Comparison of ENCODE assay signal across 11 mouse cellular contexts in the genomic region with DNA sequence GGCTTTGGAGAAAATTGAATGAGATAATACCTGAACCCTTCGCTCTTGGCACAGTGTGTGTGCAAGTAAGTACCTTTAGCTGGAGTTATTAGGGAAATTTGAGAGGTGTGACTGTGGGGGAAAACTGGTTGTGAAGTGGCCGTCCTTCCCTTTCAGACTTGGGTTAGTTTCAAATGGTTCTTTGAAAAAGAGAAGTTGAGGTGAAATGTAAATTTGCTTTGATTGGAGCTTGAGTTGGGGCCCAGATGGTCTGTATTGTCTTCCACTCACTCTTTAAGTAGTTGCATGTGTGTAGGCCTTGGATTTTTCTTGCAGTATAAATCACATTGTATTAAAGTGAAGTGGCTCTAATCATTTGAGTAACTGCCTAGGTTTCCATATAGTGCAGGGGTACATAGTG. TPM values are rescaled to one million over a fixed set of nuclear protein-coding genes. Genes with fewer than 3 reads are reported as not detected.
DNase-seq lines count a peak whose midpoint lies in the region; ATAC-seq and TF ChIP-seq lines count a peak whose summit lies in the region.
"Had no signal": no experiment of that assay in that cellular context is flagged by ENCODE, and none has a peak within 500 bp of the region (broad histone marks: within the 10 kb centered on the region; RNA-seq: fewer than 3 reads in every experiment).

No protein-coding gene starts in this region.

- H3K4me1 ChIP-seq in heart, embryonic 14.5 days (ENCODE audit: control insufficient read depth in 2 of 2, insufficient read depth in 2 of 2, low read length in 2 of 2), result peaks cover 4 to 25% of the 10 kb centered on the region in 2 experiments; a peak in 3 of 4 replicates
- peaks cover 22% of the 10 kb centered on the region for H3K4me1 ChIP-seq in stomach, embryonic 15.5 days
- no peaks in the 10 kb centered on the region; the same call in 1 of the 2 replicates for H3K4me1 ChIP-seq in stomach, postnatal 0 days (replicated peaks; ENCODE audit: control insufficient read depth, insufficient read depth)
- peaks cover 27% of the 10 kb centered on the region for H3K4me1 ChIP-seq in hindbrain, embryonic 16.5 days (ENCODE audit: control insufficient read depth, insufficient read depth, low read depth, low read length)

- WGBS in heart, embryonic 14.5 days, result 88% methylated on average over 2 of the region's 2 CpGs
- 76% methylated on average over 2 of the region's 2 CpGs for WGBS in stomach, embryonic 15.5 days
- 73% methylated on average over 2 of the region's 2 CpGs for WGBS in stomach, postnatal 0 days
- WGBS in hindbrain, embryonic 16.5 days, result 82% methylated on average over 2 of the region's 2 CpGs

- ATAC-seq in heart, embryonic 14.5 days (ENCODE audit: insufficient number of reproducible peaks, insufficient read depth, low FRiP score, low read depth), result no peak
- ATAC-seq in stomach, embryonic 15.5 days (ENCODE audit: insufficient read depth, low FRiP score, low read depth), result no peak
- ATAC-seq in stomach, postnatal 0 days (ENCODE audit: low FRiP score, low TSS enrichment), result no peak
- no peak for ATAC-seq in hindbrain, embryonic 16.5 days

- no peak for TF ChIP-seq CTCF in stomach, postnatal 0 days (IDR thresholded peaks at IDR 0.05; ENCODE audit: low read depth)

- H3K4me2 ChIP-seq in heart, embryonic 14.5 days (ENCODE audit: low read length), result 0 out of 2 replicates have a peak overlapping the region, but pooled peaks have one; percentile 10
- H3K4me2 ChIP-seq in stomach, embryonic 15.5 days, result peak overlapping the region; percentile 21; the same call in 1 of the 2 replicates
- no peak overlapping the region for H3K4me2 ChIP-seq in stomach, postnatal 0 days (replicated peaks; ENCODE audit: low read depth)
- peak overlapping the region; percentile 88 for H3K4me2 ChIP-seq in hindbrain, embryonic 16.5 days (ENCODE audit: low read length)

- DNase-seq in heart, adult 8-10 months (ENCODE audit: low spot score), result no peak
- no peak for DNase-seq in stomach, postnatal 0 days (ENCODE audit: low spot score)
- peak; percentile 62 for DNase-seq in splenic B cell, adult 2 months (ENCODE audit: low read depth, low spot score)
- DNase-seq in thymus, postnatal 10 days (ENCODE audit: low spot score in 2 of 2), result no peak
- DNase-seq in kidney, postnatal 14 days, result no peak
- DNase-seq: cerebellum, adult 11 months; lung, postnatal 4 days had no signal

- no peak overlapping the region for H3K4me3 ChIP-seq in heart, embryonic 14.5 days (ENCODE audit: control insufficient read depth in 1 of 2, insufficient read depth in 1 of 2, low read depth in 1 of 2, low read length in 2 of 2)
- H3K4me3 ChIP-seq in stomach, embryonic 15.5 days (replicated peaks), result no peak overlapping the region
- H3K4me3 ChIP-seq in stomach, postnatal 0 days (ENCODE audit: low read depth, low read length), result no peak overlapping the region
- no peak overlapping the region for H3K4me3 ChIP-seq in hindbrain, embryonic 16.5 days (ENCODE audit: low read length)

- no peaks in the 10 kb centered on the region for H3K27me3 ChIP-seq in heart, embryonic 14.5 days (ENCODE audit: control insufficient read depth, insufficient read depth, low read length)
- no peaks in the 10 kb centered on the region for H3K27me3 ChIP-seq in stomach, embryonic 15.5 days (replicated peaks)
- no peaks in the 10 kb centered on the region for H3K27me3 ChIP-seq in stomach, postnatal 0 days (ENCODE audit: control insufficient read depth, insufficient read depth, low read length)
- no peaks in the 10 kb centered on the region for H3K27me3 ChIP-seq in hindbrain, embryonic 16.5 days (replicated peaks; ENCODE audit: control insufficient read depth, insufficient read depth, low read length)
- no peaks in the 10 kb centered on the region for H3K27me3 ChIP-seq in splenic B cell, adult 2 months (ENCODE audit: control insufficient read depth, insufficient read depth, low read length, poor library complexity, severe bottlenecking)

- H3K9ac ChIP-seq in heart, embryonic 14.5 days (ENCODE audit: low read length), result no peak overlapping the region
- no peak overlapping the region for H3K9ac ChIP-seq in stomach, embryonic 15.5 days
- H3K9ac ChIP-seq in stomach, postnatal 0 days (ENCODE audit: low read length), result no peak overlapping the region
- no peak overlapping the region for H3K9ac ChIP-seq in hindbrain, embryonic 16.5 days (ENCODE audit: low read depth, low read length)

- TF ChIP-seq EP300 in stomach, postnatal 0 days (optimal IDR thresholded peaks at IDR 0.05), result no peak

- peaks cover 7% of the 10 kb centered on the region; the same call in 1 of the 2 replicates for H3K36me3 ChIP-seq in heart, embryonic 14.5 days (ENCODE audit: control insufficient read depth, insufficient read depth, low read length)
- H3K36me3 ChIP-seq in stomach, embryonic 15.5 days, result no peaks in the 10 kb centered on the region
- H3K36me3 ChIP-seq in stomach, postnatal 0 days (ENCODE audit: control insufficient read depth, insufficient read depth, low read length), result no peaks in the 10 kb centered on the region
- no peaks in the 10 kb centered on the region for H3K36me3 ChIP-seq in hindbrain, embryonic 16.5 days (ENCODE audit: control insufficient read depth, insufficient read depth, low read length)
- H3K36me3 ChIP-seq in splenic B cell, adult 2 months (ENCODE audit: control insufficient read depth, insufficient read depth, low read length, poor library complexity, severe bottlenecking), result no peaks in the 10 kb centered on the region

- no peak overlapping the region for H3K27ac ChIP-seq in heart, embryonic 14.5 days (replicated peaks in 1 of 2; ENCODE audit: control insufficient read depth in 1 of 2, insufficient read depth in 1 of 2, low read depth in 2 of 2, low read length in 2 of 2)
- H3K27ac ChIP-seq in stomach, embryonic 15.5 days, result no peak overlapping the region
- H3K27ac ChIP-seq in stomach, postnatal 0 days (replicated peaks), result no peak overlapping the region
- no peak overlapping the region for H3K27ac ChIP-seq in hindbrain, embryonic 16.5 days (ENCODE audit: low read depth, low read length)

- H3K9me3 ChIP-seq in heart, embryonic 14.5 days (ENCODE audit: control insufficient read depth, low read length), result no peaks in the 10 kb centered on the region
- H3K9me3 ChIP-seq in stomach, embryonic 15.5 days, result no peaks in the 10 kb centered on the region
- H3K9me3 ChIP-seq in stomach, postnatal 0 days (ENCODE audit: control insufficient read depth, low read length), result no peaks in the 10 kb centered on the region
- no peaks in the 10 kb centered on the region for H3K9me3 ChIP-seq in hindbrain, embryonic 16.5 days (ENCODE audit: control insufficient read depth, low read length)

RNA-seq across cellular contexts. Expression of gene Setd2, which starts 2.7 kb away (rescaled TPM):
- 32.7 and 35.6 TPM in 2 replicates for polyA plus RNA-seq in heart, embryonic 14.5 days (2014; fragmentation: Nextera tagmentation; extraction: Ambion mirVana)
- 10 to 100 TPM; 32.6 to 44.5 (median 36.5) TPM for total RNA-seq in heart, adult 8-10 months (2022)
- 31.1 and 31.9 TPM in 2 replicates for polyA plus RNA-seq in stomach, embryonic 15.5 days (2015; fragmentation: Nextera tagmentation; extraction: Ambion mirVana)
- polyA plus RNA-seq in stomach, postnatal 0 days (2015; fragmentation: Nextera tagmentation; extraction: Ambion mirVana), result 13.1 and 14.0 TPM in 2 replicates
- polyA plus RNA-seq in hindbrain, embryonic 16.5 days (2015; fragmentation: Nextera tagmentation; extraction: Ambion mirVana), result 28.0 and 28.8 TPM in 2 replicates

RNA-seq across cellular contexts. Expression of gene Kif9, which starts 58.4 kb away (rescaled TPM):
- 0.47 and 0.65 TPM in 2 replicates for polyA plus RNA-seq in heart, embryonic 14.5 days (2014; fragmentation: Nextera tagmentation; extraction: Ambion mirVana)
- total RNA-seq in heart, adult 8-10 months (2022), result under 1 TPM; 0.14 to 0.31 (median 0.20) TPM
- 0.95 and 1.1 TPM in 2 replicates for polyA plus RNA-seq in stomach, embryonic 15.5 days (2015; fragmentation: Nextera tagmentation; extraction: Ambion mirVana)
- 1.3 and 1.4 TPM in 2 replicates for polyA plus RNA-seq in stomach, postnatal 0 days (2015; fragmentation: Nextera tagmentation; extraction: Ambion mirVana)
- 6.1 and 6.8 TPM in 2 replicates for polyA plus RNA-seq in hindbrain, embryonic 16.5 days (2015; fragmentation: Nextera tagmentation; extraction: Ambion mirVana)
- polyA plus RNA-seq: erythroblast, embryonic 14.5 days had no signal

RNA-seq across cellular contexts. Expression of gene Klhl18, which starts 58.6 kb away (rescaled TPM):
- 7.7 and 8.7 TPM in 2 replicates for polyA plus RNA-seq in heart, embryonic 14.5 days (2014; fragmentation: Nextera tagmentation; extraction: Ambion mirVana)
- total RNA-seq in heart, adult 8-10 months (2022), result 10 to 100 TPM in 3 of 4 experiments, 1 to 10 TPM in 1; 9.2 to 14.6 (median 11.1) TPM
- 7.4 and 7.7 TPM in 2 replicates for polyA plus RNA-seq in stomach, embryonic 15.5 days (2015; fragmentation: Nextera tagmentation; extraction: Ambion mirVana)
- polyA plus RNA-seq in stomach, postnatal 0 days (2015; fragmentation: Nextera tagmentation; extraction: Ambion mirVana), result 5.7 and 5.8 TPM in 2 replicates
- polyA plus RNA-seq in hindbrain, embryonic 16.5 days (2015; fragmentation: Nextera tagmentation; extraction: Ambion mirVana), result 27.4 and 30.7 TPM in 2 replicates
